Mouse (Mus musculus) CD4-positive, CD25-positive, alpha-beta regulatory T cell, adult 4 months (primary cell): ENCODE data around the gene Slc22a22. TPM values are rescaled to one million over a fixed set of nuclear protein-coding genes. Genes with fewer than 3 reads are reported as not detected.
"Not testable (repeated sequence)": the region's sequence is repeated elsewhere in the genome, so short reads cannot be mapped to it uniquely, and the experiment has no call there.

ENCODE experiments used
- ATAC-seq: one replicate; pipeline ENCODE4 v1.8.0; 2017
- polyA plus RNA-seq, 2 experiments: library from polyadenylated mRNA; unstranded; fragments of 100-300 nt; shearing (Covaris generic); gene quantifications; one replicate each; pipeline ENCODE4 v1.2.1; 2017

The Slc22a22 gene
- polyA plus RNA-seq, 2 experiments from 2014 or later = not detected

DNA sequence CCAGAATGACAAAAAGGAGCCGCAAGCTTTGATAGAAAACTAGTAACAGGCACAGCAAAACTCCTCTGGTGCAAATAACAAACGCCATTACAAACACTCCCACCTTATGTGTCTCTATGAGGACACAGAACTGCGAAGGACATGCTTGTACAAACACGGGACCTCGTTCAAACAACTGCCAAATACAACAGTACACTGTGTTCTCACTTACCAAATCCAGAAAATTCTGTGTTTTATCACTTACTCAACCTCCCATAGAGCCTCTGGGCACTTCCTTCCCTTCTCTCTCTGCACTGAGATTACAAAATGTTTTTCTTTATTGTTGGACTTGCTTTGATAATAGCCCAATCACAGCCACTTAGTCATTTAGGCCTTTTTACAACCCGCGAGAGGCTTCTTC lies 97.0 kb downstream of the Slc22a22 start:
- no peak for ATAC-seq

DNA sequence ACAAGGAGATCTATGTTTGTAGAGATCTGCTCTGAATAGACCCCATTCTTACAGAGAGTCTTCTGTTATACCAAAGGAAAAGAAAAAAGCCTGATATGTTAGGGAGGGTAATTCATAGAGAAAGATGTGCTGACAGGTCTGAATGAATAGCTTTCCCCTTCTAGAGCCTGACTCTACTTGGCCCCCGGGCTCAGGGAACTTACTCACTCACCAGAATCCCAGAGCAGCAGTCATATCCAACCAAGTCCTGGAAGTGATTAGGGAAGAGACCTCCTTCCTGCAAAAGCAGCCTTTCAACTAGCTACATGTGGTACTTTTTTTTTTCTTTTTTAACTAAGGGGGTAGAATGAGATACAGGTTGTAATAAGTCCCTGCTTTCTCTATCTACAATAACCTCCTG lies 111.0 kb downstream of the Slc22a22 start:
- ATAC-seq = no peak

DNA sequence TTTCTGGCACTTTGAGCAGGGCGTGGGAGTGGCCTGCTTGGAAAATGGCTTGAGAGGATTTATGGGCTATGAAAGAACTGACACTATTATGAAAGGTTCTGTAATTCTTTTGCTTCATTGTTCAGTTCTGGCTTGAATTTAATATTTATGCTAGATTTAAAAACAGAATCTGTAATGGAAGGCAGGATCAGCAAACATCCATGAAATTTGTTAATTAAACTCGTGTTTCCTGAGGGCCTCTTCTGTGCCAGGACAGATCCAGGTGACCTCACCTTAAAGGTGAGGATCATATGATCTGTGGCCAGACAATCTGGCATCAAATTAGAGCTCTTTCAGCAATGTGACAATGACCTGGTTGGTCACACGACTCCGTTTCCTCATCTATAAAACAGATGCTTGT lies 122.1 kb downstream of the Slc22a22 start:
- no peak for ATAC-seq

DNA sequence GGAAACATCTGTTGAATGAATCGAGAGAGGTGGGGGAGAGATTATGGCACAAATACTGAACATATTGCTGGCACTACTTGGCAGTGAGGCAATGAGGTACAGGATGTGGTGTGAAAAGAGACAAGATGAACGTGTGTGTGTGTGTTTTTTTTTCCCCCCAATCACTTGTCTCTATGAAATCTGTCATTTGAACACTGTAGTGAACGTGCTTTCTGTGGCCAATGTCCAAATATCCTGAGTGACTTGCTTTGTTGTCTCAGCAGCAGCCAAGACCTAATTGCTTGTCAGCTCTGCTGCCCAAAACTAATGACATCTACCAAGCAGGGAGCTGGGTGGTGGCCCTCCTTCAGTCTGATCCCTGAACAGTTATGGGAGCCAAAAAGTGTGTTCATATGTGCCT lies 136.9 kb downstream of the Slc22a22 start:
- ATAC-seq = no peak

DNA sequence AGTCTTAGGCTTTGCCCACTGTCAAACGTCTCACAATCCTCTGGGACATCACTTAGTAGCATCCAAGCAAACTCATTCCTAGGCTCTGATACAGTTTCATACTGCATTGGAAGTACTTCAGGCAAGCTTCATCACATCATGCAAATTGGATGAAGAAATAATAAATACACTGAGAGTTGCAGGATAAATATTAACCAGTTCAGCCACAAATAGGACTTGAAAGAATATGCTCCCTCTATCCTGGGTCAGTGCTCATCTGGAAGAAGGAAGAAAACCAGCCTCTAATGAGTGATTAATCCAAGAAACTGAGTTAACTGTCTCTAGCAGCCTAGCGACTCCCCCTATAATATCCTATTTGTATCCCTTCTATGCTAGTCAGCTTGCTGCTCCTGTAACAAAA lies 146.1 kb downstream of the Slc22a22 start:
- no peak for ATAC-seq

DNA sequence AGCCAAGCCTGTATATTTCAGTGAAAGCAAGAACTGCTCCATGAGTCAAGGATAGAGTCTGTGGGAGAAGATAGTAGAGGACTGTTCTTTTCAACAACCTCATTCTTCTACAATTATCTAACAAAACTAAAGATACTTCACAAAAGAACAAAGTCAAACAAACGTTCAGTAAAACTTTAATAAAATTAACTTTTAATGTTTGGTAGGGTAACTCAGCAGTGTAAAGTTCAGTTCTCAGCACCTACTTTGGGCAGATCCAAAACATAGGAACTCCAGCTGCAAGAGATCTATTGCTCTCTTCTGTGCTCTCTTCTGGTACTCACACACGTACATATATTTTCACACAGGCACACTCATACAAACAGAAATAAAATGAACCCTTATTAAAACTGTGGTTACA lies 159.4 kb downstream of the Slc22a22 start:
- ATAC-seq = no peak

DNA sequence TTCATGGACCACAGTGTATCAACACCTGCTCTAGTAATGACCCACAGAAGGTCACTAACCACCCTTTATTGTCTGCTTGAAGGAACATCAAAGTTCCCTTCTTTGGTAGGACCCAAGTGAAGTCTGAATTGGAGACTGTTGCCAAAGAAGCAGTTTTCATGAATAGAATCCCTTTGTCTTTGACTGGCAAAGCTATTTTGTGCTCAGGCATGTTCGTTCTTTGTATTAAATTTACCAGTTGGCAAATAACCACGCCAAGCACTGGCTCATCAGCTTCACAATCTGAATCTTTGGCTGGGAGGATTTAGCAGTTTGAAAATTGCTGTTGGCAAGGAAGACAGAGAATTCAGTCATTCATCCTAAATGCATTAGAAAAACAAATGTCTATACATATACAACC lies 160.9 kb downstream of the Slc22a22 start:
- no peak for ATAC-seq

DNA sequence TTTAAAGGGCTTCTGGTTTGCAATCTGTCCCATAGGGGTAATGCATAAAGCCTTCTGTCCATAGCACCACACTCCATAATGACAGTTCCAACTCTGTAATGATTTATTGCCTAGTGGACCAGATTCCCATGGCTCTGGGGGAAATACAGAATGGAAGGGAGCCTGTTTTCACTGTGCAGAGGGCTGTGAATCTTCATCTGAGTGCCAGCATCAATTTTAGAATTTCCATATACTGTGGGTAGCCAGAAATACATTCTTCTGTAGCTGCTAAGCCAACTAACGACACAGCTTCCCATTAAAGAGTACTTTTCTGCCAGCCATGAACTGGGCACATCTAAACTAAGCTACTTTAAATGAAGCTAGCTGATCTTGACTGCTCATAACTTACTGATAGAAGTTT lies 174.7 kb downstream of the Slc22a22 start:
- ATAC-seq = no peak

DNA sequence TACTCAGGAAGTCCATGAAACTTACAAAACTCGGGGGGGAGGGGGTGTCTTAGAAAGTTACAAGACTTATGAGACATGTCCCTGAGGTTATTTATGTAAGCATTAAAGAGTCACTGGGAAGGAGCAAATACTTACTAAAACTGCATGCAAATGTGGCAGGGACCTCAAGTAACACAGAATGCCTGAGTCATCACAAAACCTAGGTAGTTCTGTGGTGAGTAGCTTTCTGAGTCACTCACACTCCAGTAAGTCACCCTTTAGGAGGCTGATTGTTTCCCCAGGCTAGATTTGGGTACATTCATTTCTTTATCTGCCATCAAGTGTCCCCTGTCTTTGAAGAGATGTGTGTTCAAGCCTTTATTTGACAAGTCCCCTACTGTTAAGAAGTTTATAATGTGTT lies 198.9 kb downstream of the Slc22a22 start:
- no peak for ATAC-seq

DNA sequence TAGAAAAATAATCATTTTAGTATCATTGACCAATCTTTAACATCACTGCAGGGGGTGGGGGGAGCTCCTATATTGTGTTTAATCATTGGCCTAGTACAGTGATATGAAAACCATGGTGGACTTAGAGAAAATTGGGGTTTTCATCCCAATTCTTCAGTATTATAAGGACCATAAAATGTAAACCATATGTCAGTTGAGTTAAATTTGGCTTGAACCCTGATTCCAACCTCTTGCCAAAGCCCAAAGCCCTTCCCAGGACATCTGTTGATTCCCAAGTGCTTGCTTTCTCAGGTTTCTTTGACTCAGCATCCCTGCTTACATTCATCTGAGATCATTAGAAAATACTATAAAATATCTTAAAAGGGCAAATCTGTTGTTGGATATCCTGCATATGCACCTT lies 201.0 kb downstream of the Slc22a22 start:
- no peak for ATAC-seq

DNA sequence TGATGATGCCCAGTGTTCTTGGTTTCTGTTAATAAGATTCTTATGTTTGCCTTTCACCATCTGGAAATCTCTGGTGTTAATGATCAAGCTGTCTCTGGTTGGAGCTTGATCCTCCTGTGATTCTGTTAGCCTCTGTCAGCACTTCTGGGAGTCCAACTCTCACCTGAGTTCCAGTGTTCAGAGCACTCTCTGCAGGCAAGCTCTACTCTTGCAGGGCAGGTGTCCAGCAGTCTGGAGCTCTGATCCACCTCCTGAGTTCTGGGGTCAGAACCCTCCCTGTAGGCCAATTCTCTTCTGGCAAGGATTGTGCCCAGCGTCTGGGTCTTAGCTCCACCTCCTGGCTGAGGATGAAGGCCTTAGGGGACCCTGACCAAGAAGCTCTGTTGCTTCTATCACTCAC lies 237.4 kb downstream of the Slc22a22 start:
- ATAC-seq = not testable (repeated sequence)

DNA sequence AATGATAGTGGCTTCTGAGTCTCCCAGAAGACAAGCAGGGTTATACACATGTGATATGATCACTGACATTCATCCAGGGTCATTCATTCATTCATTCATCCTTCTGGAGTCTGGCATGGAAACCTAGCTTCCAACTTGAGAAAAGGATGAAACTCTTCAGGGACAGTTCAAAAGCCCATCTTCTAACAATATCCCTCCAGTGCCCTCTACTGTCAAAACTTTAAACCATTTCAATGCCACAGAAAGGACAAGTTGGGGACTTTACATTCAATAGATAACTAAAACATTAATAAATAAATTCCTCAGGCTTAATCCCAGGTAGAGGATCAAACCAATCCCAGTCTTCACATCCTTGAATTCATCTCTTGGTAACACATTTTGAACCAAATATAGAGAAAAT lies 247.0 kb downstream of the Slc22a22 start:
- no peak for ATAC-seq

DNA sequence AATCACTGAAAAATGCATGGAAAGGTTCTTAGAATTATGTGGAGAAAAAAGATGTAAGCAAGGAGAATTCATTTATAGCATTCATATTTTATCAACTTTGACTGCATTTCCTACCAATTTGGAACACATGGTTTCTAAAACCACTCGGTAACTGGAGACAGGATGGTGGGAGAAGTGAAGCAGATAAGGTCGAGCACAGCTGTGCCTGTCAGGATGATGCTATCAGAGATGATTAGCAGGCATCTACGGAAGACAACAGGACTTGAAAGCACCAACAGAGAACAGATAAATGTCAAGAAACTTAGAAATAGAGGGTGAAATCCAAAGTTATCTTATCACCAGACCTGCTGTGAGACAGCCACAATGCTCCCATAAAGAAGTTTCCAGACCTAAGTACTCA lies 272.1 kb downstream of the Slc22a22 start:
- ATAC-seq = no peak

DNA sequence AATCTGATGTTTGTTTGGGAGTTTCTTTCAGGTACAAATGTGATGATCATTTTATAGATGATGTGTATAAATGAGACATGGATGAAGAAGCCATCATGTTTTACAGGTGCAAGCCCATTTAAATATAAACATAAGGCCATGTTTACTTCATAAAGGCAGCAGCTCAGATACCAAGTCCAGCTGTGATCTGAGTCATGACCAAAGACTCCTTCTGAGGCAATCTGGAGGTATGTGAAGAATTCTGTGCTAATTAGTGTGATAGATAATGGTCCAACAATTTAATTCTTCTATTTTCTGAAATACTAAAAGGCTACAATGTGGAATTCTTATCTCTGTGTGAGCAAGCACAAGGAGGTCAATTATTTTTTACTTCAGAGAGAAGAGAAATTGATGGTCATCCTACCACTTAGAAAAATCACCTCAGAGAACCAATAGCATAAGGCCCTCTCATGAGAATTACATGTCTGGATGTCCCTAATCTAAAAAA lies 272.9 kb downstream of the Slc22a22 start:
- ATAC-seq = no peak
